Mouse (Mus musculus) forebrain, postnatal 0 days (tissue): ENCODE measurements around the gene Lrrc1. TPM values are rescaled to one million over a fixed set of nuclear protein-coding genes. Genes with fewer than 3 reads are reported as not detected.
A peak's percentile ranks its signal among the peaks of the same experiment; 100 is the strongest.

Source experiments
- ATAC-seq: fragments of 200-750 bp; cut with Nextera tagmentation; 2 replicates; pipeline ENCODE4 v1.8.0; 2017; ENCODE audit warnings: mild to moderate bottlenecking, moderate library complexity
- DNase-seq: peaks from one replicate; pipeline ENCODE4 v3.0.0-alpha.2; 2015
- H3K27ac ChIP-seq: fragments of 300-500 bp; sonication (generic); 2 replicates; pipeline ENCODE4 v1.5.1; 2014; ENCODE audit warnings: low read depth, mild to moderate bottlenecking, antibody characterized with exemption, low read length, moderate library complexity, mixed read lengths
- H3K27me3 ChIP-seq: fragments of 300-500 bp; sonication (generic); 2 replicates; pipeline ENCODE4 v1.6.1; 2014; ENCODE audit warnings: mild to moderate bottlenecking, low read length, mixed read lengths; ENCODE audit not compliant: insufficient read depth
- H3K36me3 ChIP-seq: fragments of 300-500 bp; sonication (generic); 2 replicates; pipeline ENCODE4 v1.6.1; 2014; ENCODE audit warnings: mild to moderate bottlenecking, moderate library complexity; ENCODE audit not compliant: insufficient read depth
- H3K4me1 ChIP-seq: fragments of 300-500 bp; sonication (generic); 2 replicates; pipeline ENCODE4 v1.6.1; 2014; ENCODE audit warnings: antibody characterized with exemption; ENCODE audit not compliant: insufficient read depth
- H3K4me2 ChIP-seq: fragments of 300-500 bp; sonication (generic); 2 replicates; pipeline ENCODE4 v1.6.1; 2014; ENCODE audit warnings: low read depth, mild to moderate bottlenecking, moderate library complexity
- H3K4me3 ChIP-seq: fragments of 300-500 bp; sonication (generic); 2 replicates; pipeline ENCODE4 v1.5.1; 2014; ENCODE audit warnings: low read depth, low read length, mixed read lengths
- H3K9ac ChIP-seq: fragments of 300-500 bp; sonication (generic); 2 replicates; pipeline ENCODE4 v1.6.1; 2014; ENCODE audit warnings: mild to moderate bottlenecking
- H3K9me3 ChIP-seq: fragments of 300-500 bp; sonication (generic); 2 replicates; pipeline ENCODE4 v1.6.1; 2016; ENCODE audit warnings: low read length
- CTCF ChIP-seq: sonication (generic); IDR thresholded peaks from 2 replicates; pipeline ENCODE4 v1.5.1; 2016; ENCODE audit warnings: antibody characterized with exemption, control low read depth, low read depth
- whole genome bisulfite sequencing: fragments of 180-500 bp; shearing (Covaris S2); extraction: QIAGEN DNeasy Blood & Tissue Kit; methylation state at CpG from one replicate; pipeline ENCODE4 v1.1.7; 2014; 5-methylcytosine and 5-hydroxymethylcytosine counted together
- polyA plus RNA-seq: library from polyadenylated mRNA; unstranded; fragments of >200 nt; fragmentation: Nextera tagmentation; extraction: Ambion mirVana; gene quantifications from 2 replicates; pipeline ENCODE4 v1.2.1, GENCODE M21; 2015
- total RNA-seq: library from RNA; depleted of rRNA; stranded (reverse); fragments of >200 nt; gene quantifications from 2 replicates; pipeline ENCODE4 v1.2.3, GENCODE M21; 2014

The Lrrc1 gene
- total and polyA plus RNA-seq, 2 experiments from 2014 or later: 5.4 to 14.8 TPM

GRCm38 (mm10) chr9:77557963-77558362 lies 13.3 kb upstream of the Lrrc1 start:
- H3K4me1 ChIP-seq: no peaks in the 10 kb centered on the region
- no peak for ATAC-seq
- no peaks in the 10 kb centered on the region for H3K36me3 ChIP-seq
- no peak overlapping the region for H3K27ac ChIP-seq
- H3K9ac ChIP-seq: no peak overlapping the region
- H3K9me3 ChIP-seq: 0 out of 2 replicates have a peak, but pooled peaks cover 3% of the 10 kb centered on the region
- DNase-seq: no peak
- no peak overlapping the region for H3K4me3 ChIP-seq
- H3K27me3 ChIP-seq: no peaks in the 10 kb centered on the region
- TF ChIP-seq CTCF: no peak
- WGBS: 78% methylated on average over 3 of the region's 3 CpGs
- no peak overlapping the region for H3K4me2 ChIP-seq

- no peak for ATAC-seq
- Histone ChIP-seq H3K36me3 (no peaks in the 10 kb centered on the region), H3K9ac (no peak overlapping the region), H3K4me2 (no peak overlapping the region), H3K4me3 (no peak overlapping the region), H3K27me3 (no peaks in the 10 kb centered on the region), H3K27ac (no peak overlapping the region), H3K4me1 (no peaks in the 10 kb centered on the region), H3K9me3 (0 out of 2 replicates have a peak, but pooled peaks cover 3% of the 10 kb centered on the region)
- 80% methylated on average over 4 of the region's 4 CpGs for WGBS
- TF ChIP-seq CTCF: no peak
- no peak for DNase-seq
Measured at GRCm38 (mm10) chr9:77557181-77557580, 12.5 kb upstream of the Lrrc1 start.

GRCm38 (mm10) chr9:77556435-77556834 lies 11.8 kb upstream of the Lrrc1 start:
- no peak for TF ChIP-seq CTCF
- no peak overlapping the region for H3K4me2 ChIP-seq
- DNase-seq: no peak
- no peaks in the 10 kb centered on the region for H3K27me3 ChIP-seq
- 93% methylated on average over 9 of the region's 9 CpGs for WGBS
- no peak overlapping the region for H3K27ac ChIP-seq
- H3K4me3 ChIP-seq: no peak overlapping the region
- no peaks in the 10 kb centered on the region for H3K36me3 ChIP-seq
- ATAC-seq: no peak
- no peak overlapping the region for H3K9ac ChIP-seq
- H3K4me1 ChIP-seq: no peaks in the 10 kb centered on the region
- H3K9me3 ChIP-seq: no peaks in the 10 kb centered on the region

- Histone ChIP-seq H3K4me1 (no peaks in the 10 kb centered on the region), H3K4me2 (no peak overlapping the region), H3K9ac (no peak overlapping the region), H3K27me3 (no peaks in the 10 kb centered on the region), H3K36me3 (no peaks in the 10 kb centered on the region), H3K4me3 (no peak overlapping the region), H3K27ac (no peak overlapping the region), H3K9me3 (no peaks in the 10 kb centered on the region)
- TF ChIP-seq CTCF: no peak
- no peak for ATAC-seq
- WGBS: 57% methylated on average over 2 of the region's 2 CpGs
- no peak for DNase-seq
Measured at GRCm38 (mm10) chr9:77553465-77553864, 8.8 kb upstream of the Lrrc1 start.

DNA sequence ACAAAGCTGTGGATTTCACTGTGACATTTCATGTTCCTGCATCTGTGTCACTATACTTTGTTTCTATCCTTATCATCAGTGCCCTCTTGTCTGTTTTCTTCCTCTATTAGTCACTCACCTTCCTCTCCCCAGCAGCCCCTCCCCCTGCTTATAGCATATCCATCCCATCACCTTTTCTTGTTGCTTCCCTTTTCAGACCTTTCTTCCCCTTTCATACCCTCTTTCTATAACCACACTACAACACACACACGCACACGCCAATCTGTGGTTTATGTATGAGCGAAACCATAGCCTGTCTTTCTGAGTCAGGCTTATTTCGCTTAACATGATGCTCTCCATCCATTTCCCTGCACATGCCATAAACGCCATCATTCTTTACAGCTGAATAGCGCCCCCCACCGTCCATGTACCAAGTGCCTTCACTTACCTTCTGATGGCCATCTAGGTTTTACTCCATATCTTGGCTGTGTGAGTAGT lies 6.4 kb upstream of the Lrrc1 start:
- WGBS: 79% methylated on average over 7 of the region's 7 CpGs
- no peak overlapping the region for H3K27ac ChIP-seq
- TF ChIP-seq CTCF: no peak
- DNase-seq (no peak), ATAC-seq (no peak)
- no peak overlapping the region for H3K9ac ChIP-seq
- no peaks in the 10 kb centered on the region for H3K9me3 ChIP-seq
- no peaks in the 10 kb centered on the region for H3K27me3 ChIP-seq
- no peak overlapping the region for H3K4me3 ChIP-seq
- H3K4me1 ChIP-seq: no peaks in the 10 kb centered on the region
- no peaks in the 10 kb centered on the region for H3K36me3 ChIP-seq
- no peak overlapping the region for H3K4me2 ChIP-seq

DNA sequence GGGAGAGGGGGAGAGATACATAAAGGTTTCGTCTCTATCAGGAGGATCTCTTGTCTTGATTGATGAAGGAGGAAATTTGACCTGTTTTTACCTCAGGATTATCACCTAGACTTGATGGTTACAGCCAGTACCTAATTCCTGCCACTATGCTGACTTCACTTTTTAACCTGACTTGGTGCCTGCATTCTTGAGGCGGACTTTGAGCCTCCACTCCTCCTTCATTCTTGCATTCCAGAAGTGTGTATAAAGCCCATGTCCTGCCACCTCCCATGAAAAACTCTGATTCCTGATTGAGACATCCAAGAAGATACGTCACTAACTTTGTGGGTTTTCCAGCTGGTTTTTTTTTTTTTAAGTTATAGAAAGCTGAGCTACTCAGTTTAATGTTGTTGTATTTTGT lies 1.3 kb upstream of the Lrrc1 start:
- Histone ChIP-seq H3K9ac (no peak overlapping the region), H3K27me3 (no peaks in the 10 kb centered on the region), H3K9me3 (no peaks in the 10 kb centered on the region), H3K4me2 (no peak overlapping the region), H3K4me1 (peaks cover 8% of the 10 kb centered on the region; the same call in 1 of the 2 replicates), H3K36me3 (no peaks in the 10 kb centered on the region), H3K4me3 (no peak overlapping the region), H3K27ac (no peak overlapping the region)
- ATAC-seq (no peak), DNase-seq (no peak)
- 67% methylated on average over 3 of the region's 3 CpGs for WGBS
- no peak for TF ChIP-seq CTCF

DNA sequence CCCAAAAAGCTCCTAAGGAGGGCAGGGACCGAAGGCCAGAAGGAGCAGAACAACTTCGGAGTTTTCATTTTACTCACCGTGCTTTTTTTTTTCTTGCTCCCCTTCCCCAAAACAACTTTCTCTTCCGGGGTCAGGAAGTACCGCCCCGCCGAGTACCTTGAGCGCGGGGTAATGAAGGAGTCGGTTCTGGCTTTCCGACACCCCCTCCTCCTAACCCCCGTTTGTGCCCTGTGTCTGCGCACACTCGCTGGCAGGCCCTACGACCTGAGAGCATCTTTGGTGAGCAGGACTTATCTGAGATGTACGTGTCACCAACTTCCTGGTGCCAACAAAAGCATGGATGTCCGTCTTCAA lies 375 bp upstream of the Lrrc1 start:
- Histone ChIP-seq H3K27ac (no peak overlapping the region; the same call in 1 of the 2 replicates), H3K4me2 (peak overlapping the region; percentile 97), H3K9ac (peak overlapping the region; percentile 70), H3K9me3 (no peaks in the 10 kb centered on the region), H3K36me3 (no peaks in the 10 kb centered on the region), H3K4me1 (peaks cover 8% of the 10 kb centered on the region; the same call in 1 of the 2 replicates), H3K4me3 (peak overlapping the region; percentile 82), H3K27me3 (no peaks in the 10 kb centered on the region)
- ATAC-seq (peak; percentile 38), DNase-seq (no peak)
- under 1% methylated on average over 17 of the region's 17 CpGs for WGBS
- no peak for TF ChIP-seq CTCF
